Mouse (Mus musculus) olfactory bulb, adult 2 months (tissue): Measurements from ENCODE around the gene Irf4. TPM values are rescaled to one million over a fixed set of nuclear protein-coding genes. Genes with fewer than 3 reads are reported as not detected.

Source experiments
- H3K27ac ChIP-seq: fragments of 200-500 bp; 2 replicates; pipeline ENCODE4 v1.5.1; 2012; ENCODE audit warnings: low read depth, low read length; ENCODE audit not compliant: insufficient read depth
- H3K4me1 ChIP-seq: fragments of 200-500 bp; 2 replicates; pipeline ENCODE4 v1.6.1; 2012; ENCODE audit warnings: low read length; ENCODE audit not compliant: control insufficient read depth, insufficient read depth
- H3K4me3 ChIP-seq: fragments of 200-500 bp; 2 replicates; pipeline ENCODE4 v1.5.1; 2012; ENCODE audit warnings: mild to moderate bottlenecking, low read depth, low read length, moderate library complexity; ENCODE audit not compliant: insufficient read depth
- CTCF ChIP-seq: fragments of 200-500 bp; IDR thresholded peaks from 2 replicates; pipeline ENCODE4 v1.5.1; 2012; ENCODE audit warnings: low read depth, mild to moderate bottlenecking, low read length, moderate library complexity; ENCODE audit not compliant: insufficient read depth
- POLR2A ChIP-seq: fragments of 200-500 bp; IDR thresholded peaks from 2 replicates; pipeline ENCODE4 v1.6.1; 2012; ENCODE audit warnings: mild to moderate bottlenecking, low read depth, low read length, moderate library complexity; ENCODE audit not compliant: insufficient read depth
- WGBS: fragments of 180-500 bp; shearing (Covaris S2); methylation state at CpG from one replicate; pipeline ENCODE4 v1.1.7; 2018; 5-methylcytosine and 5-hydroxymethylcytosine counted together
- polyA plus RNA-seq: library from polyadenylated mRNA; stranded (reverse); fragments of >200 nt; gene quantifications from 2 replicates; pipeline ENCODE4 v1.2.4, GENCODE M21; 2012; ENCODE audit warnings: low replicate concordance; ENCODE audit not compliant: missing spikeins, insufficient read depth, insufficient read length

The Irf4 gene
- polyA plus RNA-seq, 1 experiment = not detected

GRCm38 (mm10) chr13:30787960-30788359 lies 38.9 kb downstream of the Irf4 start:
- TF ChIP-seq POLR2A = no peak
- Histone ChIP-seq H3K4me3 (no peak overlapping the region), H3K4me1 (peaks cover 6% of the 10 kb centered on the region), H3K27ac (no peak overlapping the region)
- WGBS = 44% methylated on average over 4 of the region's 4 CpGs

DNA sequence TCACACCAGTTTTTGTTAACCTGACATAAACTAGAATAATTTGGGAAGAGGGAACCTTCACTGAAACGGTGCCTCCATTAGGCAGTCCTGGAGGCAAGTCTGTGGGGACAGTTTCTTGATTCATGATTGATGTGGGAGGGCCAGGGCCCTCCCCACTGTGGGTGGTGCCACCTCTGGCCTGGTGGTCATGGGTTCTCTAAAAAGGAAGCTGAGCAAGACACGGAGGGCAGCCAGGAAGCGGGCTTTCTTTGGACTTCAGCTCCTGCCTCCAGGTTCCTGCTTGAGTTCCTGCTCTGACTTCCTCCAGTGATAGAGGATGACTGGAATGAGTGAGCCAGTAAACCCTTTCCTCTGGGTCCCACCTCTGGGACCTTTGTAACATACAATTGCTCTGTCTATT lies 39.4 kb downstream of the Irf4 start:
- 90% methylated on average over 3 of the region's 3 CpGs for WGBS

GRCm38 (mm10) chr13:30790016-30790415 lies 41.0 kb downstream of the Irf4 start:
- TF ChIP-seq CTCF (no peak), POLR2A (no peak)

More for the DNA sequence above, 39.4 kb downstream of the Irf4 start:
- Histone ChIP-seq H3K27ac (no peak overlapping the region), H3K4me3 (no peak overlapping the region), H3K4me1 (peaks cover 6% of the 10 kb centered on the region)
- TF ChIP-seq CTCF (no peak), POLR2A (no peak)

DNA sequence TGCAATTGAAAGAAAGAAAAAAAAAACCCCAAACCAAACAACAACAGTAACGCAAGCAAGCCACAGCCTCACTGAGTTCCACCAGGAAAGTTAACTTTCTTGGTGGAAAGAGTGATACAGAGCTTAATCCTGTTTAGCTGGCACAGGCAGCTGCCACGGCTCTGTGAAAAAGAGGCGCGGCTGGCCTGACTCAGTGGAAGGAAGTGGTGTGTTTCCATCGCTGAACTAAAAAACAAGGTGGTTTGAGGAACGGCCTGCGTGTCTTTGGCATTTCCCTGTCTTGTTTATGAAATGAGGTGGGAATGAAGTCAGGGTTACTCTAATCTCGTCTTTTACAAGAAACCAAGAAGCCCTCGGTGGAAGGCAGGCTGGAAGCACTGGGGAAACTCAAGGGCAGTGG lies 43.3 kb downstream of the Irf4 start:
- no peak for TF ChIP-seq CTCF
- TF ChIP-seq POLR2A = no peak
- WGBS = 81% methylated on average over 9 of the region's 9 CpGs
- H3K27ac ChIP-seq = no peak overlapping the region
- no peaks in the 10 kb centered on the region for H3K4me1 ChIP-seq
- H3K4me3 ChIP-seq = no peak overlapping the region

More at GRCm38 (mm10) chr13:30790016-30790415, 41.0 kb downstream of the Irf4 start:
- Histone ChIP-seq H3K4me3 (no peak overlapping the region), H3K4me1 (peaks cover 6% of the 10 kb centered on the region), H3K27ac (no peak overlapping the region)
- WGBS = 64% methylated on average over 5 of the region's 5 CpGs

- Histone ChIP-seq H3K4me3 (no peak overlapping the region), H3K27ac (no peak overlapping the region), H3K4me1 (no peaks in the 10 kb centered on the region)
- TF ChIP-seq POLR2A (no peak), CTCF (no peak)
- WGBS = 73% methylated on average over 3 of the region's 3 CpGs
These were observed 43.7 kb downstream of the Irf4 start for GRCm38 (mm10) chr13:30792741-30793140.

DNA sequence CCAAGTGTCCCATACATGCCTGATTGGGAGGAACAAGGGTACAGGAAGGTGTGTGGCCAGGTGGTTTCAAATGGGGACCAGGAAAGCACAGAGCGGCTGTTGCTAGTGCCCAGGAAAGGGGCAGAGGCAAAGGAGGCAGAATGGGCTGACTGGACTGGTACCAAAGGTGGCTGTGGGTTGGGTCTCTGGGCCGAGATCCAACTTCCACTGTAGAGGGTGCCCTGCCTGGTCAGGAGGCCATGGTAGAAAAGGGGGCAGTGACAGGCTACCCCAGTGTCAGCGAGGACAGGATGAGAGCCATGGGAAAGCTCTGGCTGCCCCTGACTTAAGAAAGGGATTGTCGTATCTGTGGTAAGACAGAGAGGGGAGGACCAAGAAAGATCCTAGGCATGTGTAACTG lies 44.2 kb downstream of the Irf4 start:
- H3K27ac ChIP-seq = no peak overlapping the region
- WGBS = 84% methylated on average over 4 of the region's 4 CpGs
- H3K4me3 ChIP-seq = no peak overlapping the region
- no peak for TF ChIP-seq POLR2A
- TF ChIP-seq CTCF = no peak
- no peaks in the 10 kb centered on the region for H3K4me1 ChIP-seq

DNA sequence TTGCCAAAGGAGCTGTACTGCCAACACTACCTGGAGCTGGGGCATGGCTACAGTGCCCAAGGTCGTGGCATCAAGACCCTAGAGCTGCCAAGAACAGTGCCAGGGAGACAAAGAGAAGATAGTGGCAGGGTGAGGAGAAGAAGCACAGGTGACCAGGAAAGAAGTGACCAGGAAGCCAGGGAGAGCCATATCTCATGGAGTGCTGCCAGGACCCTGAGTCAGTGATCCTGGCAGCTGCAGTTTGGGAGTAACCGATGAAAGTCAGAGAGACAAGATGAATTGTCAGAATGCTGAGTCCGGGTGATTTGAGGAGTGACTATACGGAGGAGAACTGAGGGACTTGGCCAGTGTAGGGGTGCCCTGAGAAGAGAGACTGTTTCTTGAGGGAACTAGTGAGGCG lies 44.6 kb downstream of the Irf4 start:
- Histone ChIP-seq H3K27ac (no peak overlapping the region), H3K4me1 (no peaks in the 10 kb centered on the region), H3K4me3 (no peak overlapping the region)
- WGBS = 92% methylated on average over 5 of the region's 5 CpGs
- TF ChIP-seq POLR2A (no peak), CTCF (no peak)

- no peak for TF ChIP-seq POLR2A
- TF ChIP-seq CTCF = no peak
- Histone ChIP-seq H3K4me1 (no peaks in the 10 kb centered on the region), H3K4me3 (no peak overlapping the region), H3K27ac (no peak overlapping the region)
- 88% methylated on average over 4 of the region's 4 CpGs for WGBS
These were observed 46.9 kb downstream of the Irf4 start for GRCm38 (mm10) chr13:30795960-30796359.

GRCm38 (mm10) chr13:30801886-30802285 lies 52.9 kb downstream of the Irf4 start:
- H3K27ac ChIP-seq = no peak overlapping the region
- WGBS = 81% methylated on average over 4 of the region's 4 CpGs

GRCm38 (mm10) chr13:30802336-30802955 lies 53.4 kb downstream of the Irf4 start:
- no peak overlapping the region for H3K4me3 ChIP-seq
- 91% methylated on average over 5 of the region's 5 CpGs for WGBS
- H3K27ac ChIP-seq = no peak overlapping the region
- TF ChIP-seq POLR2A = no peak
- TF ChIP-seq CTCF = no peak
- H3K4me1 ChIP-seq = no peaks in the 10 kb centered on the region

More at GRCm38 (mm10) chr13:30801886-30802285, 52.9 kb downstream of the Irf4 start:
- no peaks in the 10 kb centered on the region for H3K4me1 ChIP-seq
- TF ChIP-seq POLR2A (no peak), CTCF (no peak)
- no peak overlapping the region for H3K4me3 ChIP-seq
